Mouse (Mus musculus) bone marrow, adult 2 months (tissue): Measurements from ENCODE around the gene Grin1.

ENCODE experiments used
- CTCF ChIP-seq: fragments of 200-500 bp; IDR thresholded peaks from 2 replicates; pipeline ENCODE4 v1.5.1; 2011; ENCODE audit warnings: low read length, control low read depth; ENCODE audit not compliant: control insufficient read depth, insufficient read depth
- POLR2A ChIP-seq: fragments of 200-500 bp; IDR thresholded peaks from 2 replicates; pipeline ENCODE4 v1.6.1; 2011; ENCODE audit warnings: low read depth, mild to moderate bottlenecking, control low read depth, low read length, borderline replicate concordance; ENCODE audit not compliant: control insufficient read depth

GRCm38 (mm10) chr2:25305587-25306359, 13.2 kb downstream of the Grin1 start:
- TF ChIP-seq CTCF (no peak), POLR2A (no peak)
